Mouse (Mus musculus) megakaryocyte, adult 5-6 weeks (primary cell): ENCODE measurements around the gene Il27. TPM values are rescaled to one million over a fixed set of nuclear protein-coding genes. Genes with fewer than 3 reads are reported as not detected.

Source experiments
- ATAC-seq: 2 replicates; pipeline ENCODE4 v1.8.0; 2016; ENCODE audit warnings: mild to moderate bottlenecking, inconsistent platforms; ENCODE audit not compliant: poor library complexity, severe bottlenecking
- total RNA-seq, 2 experiments: library from RNA; stranded (forward) in 1 of 2; stranded (reverse) in 1 of 2; fragments of 153-499, 151-499 nt in 1 of 2; fragments of 221-1000, 200-1000 nt in 1 of 2; gene quantifications; 2 replicates each; pipeline versions ENCODE4 v1.2.3 to v1.2.4; 2015 to 2017

The Il27 gene
- total RNA-seq, 2 experiments from 2014 or later: 2.9 to 4.8 TPM

DNA sequence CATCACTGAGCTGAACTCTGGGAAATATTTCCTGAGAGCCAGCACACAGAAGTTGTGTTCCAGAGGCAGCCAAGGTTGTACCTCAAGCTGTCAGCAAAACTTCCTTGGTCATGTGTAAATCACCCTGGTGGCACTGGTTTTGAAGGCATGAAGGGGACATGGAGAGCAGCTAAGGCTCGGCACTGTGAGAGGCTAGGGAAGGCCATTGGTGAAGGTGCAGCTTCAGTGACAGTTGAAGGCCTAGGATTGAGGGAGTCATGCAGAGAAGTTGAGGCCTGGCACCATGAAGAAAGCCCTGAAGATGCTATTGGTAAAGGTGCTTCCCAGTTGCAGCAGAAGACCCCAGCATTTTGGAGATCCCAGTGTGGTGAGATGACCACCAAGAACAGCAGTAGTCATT is 53.1 kb downstream of the Il27 start:
- no peak for ATAC-seq

Other genes with a start within 250 kb of the Il27 start
- 3.2 and 7.3 TPM in 2 replicates for gene Lat, start 225.4 kb downstream of the Il27 start, total RNA-seq (2015)
- 3.3 and 6.3 TPM in 2 replicates for gene Lat, start 225.4 kb downstream of the Il27 start, total RNA-seq (2017)
- gene Spns1, start 217.5 kb downstream of the Il27 start, total RNA-seq (2015): 7.9 and 11.5 TPM in 2 replicates
- 6.8 and 10.6 TPM in 2 replicates for gene Spns1, start 217.5 kb downstream of the Il27 start, total RNA-seq (2017)
- gene Nfatc2ip, start 198.2 kb downstream of the Il27 start, total RNA-seq (2015): 10.1 and 11.7 TPM in 2 replicates
- gene Nfatc2ip, start 198.2 kb downstream of the Il27 start, total RNA-seq (2017): 13.9 and 16.6 TPM in 2 replicates
- gene Cd19, start 180.1 kb downstream of the Il27 start, total RNA-seq (2015): 0.20 and 1.1 TPM in 2 replicates
- 0.24 TPM in 1 of 2 replicates, not detected in the other for gene Cd19, start 180.1 kb downstream of the Il27 start, total RNA-seq (2017)
- 6.7 and 6.8 TPM in 2 replicates for gene Rabep2, start 166.2 kb downstream of the Il27 start, total RNA-seq (2015)
- gene Rabep2, start 166.2 kb downstream of the Il27 start, total RNA-seq (2017): 21.4 and 25.0 TPM in 2 replicates
- gene Atp2a1, start 131.8 kb downstream of the Il27 start, total RNA-seq (2015): 0.07 and 0.52 TPM in 2 replicates
- not detected in 2 replicates for gene Atp2a1, start 131.8 kb downstream of the Il27 start, total RNA-seq (2017)
- 18.2 and 20.6 TPM in 2 replicates for gene Sh2b1, start 119.5 kb downstream of the Il27 start, total RNA-seq (2015)
- gene Sh2b1, start 119.5 kb downstream of the Il27 start, total RNA-seq (2017): 9.9 and 10.6 TPM in 2 replicates
- 40.2 and 44.3 TPM in 2 replicates for gene Tufm, start 107.6 kb downstream of the Il27 start, total RNA-seq (2015)
- gene Tufm, start 107.6 kb downstream of the Il27 start, total RNA-seq (2017): 33.8 and 44.9 TPM in 2 replicates
- 75.5 and 84.4 TPM in 2 replicates for gene Atxn2l, start 91.5 kb downstream of the Il27 start, total RNA-seq (2015)
- 26.1 and 40.5 TPM in 2 replicates for gene Atxn2l, start 91.5 kb downstream of the Il27 start, total RNA-seq (2017)
- gene Eif3c, start 28.5 kb downstream of the Il27 start, total RNA-seq (2015): 110 and 121 TPM in 2 replicates
- gene Eif3c, start 28.5 kb downstream of the Il27 start, total RNA-seq (2017): 131 and 143 TPM in 2 replicates
- gene Apobr, start 10.0 kb downstream of the Il27 start, total RNA-seq (2015): 27.6 and 30.3 TPM in 2 replicates
- gene Apobr, start 10.0 kb downstream of the Il27 start, total RNA-seq (2017): 98.7 and 99.5 TPM in 2 replicates
- gene Cln3, start 9.1 kb downstream of the Il27 start, total RNA-seq (2015): 106 and 118 TPM in 2 replicates
- 59.5 and 77.8 TPM in 2 replicates for gene Cln3, start 9.1 kb downstream of the Il27 start, total RNA-seq (2017)
- gene Nupr1, start 35.9 kb upstream of the Il27 start, total RNA-seq (2015): 54.7 and 61.4 TPM in 2 replicates
- gene Nupr1, start 35.9 kb upstream of the Il27 start, total RNA-seq (2017): 108 and 126 TPM in 2 replicates
- 42.1 and 55.6 TPM in 2 replicates for gene Sgf29, start 54.4 kb upstream of the Il27 start, total RNA-seq (2015)
- gene Sgf29, start 54.4 kb upstream of the Il27 start, total RNA-seq (2017): 27.3 and 35.5 TPM in 2 replicates
- 4.8 and 6.6 TPM in 2 replicates for gene Sult1a1, start 81.5 kb upstream of the Il27 start, total RNA-seq (2015)
- gene Sult1a1, start 81.5 kb upstream of the Il27 start, total RNA-seq (2017): 6.6 and 6.9 TPM in 2 replicates
- 49.8 and 60.5 TPM in 2 replicates for gene Bola2, start 100.5 kb upstream of the Il27 start, total RNA-seq (2015)
- 106 and 161 TPM in 2 replicates for gene Bola2, start 100.5 kb upstream of the Il27 start, total RNA-seq (2017)
- gene Slx1b, start 100.8 kb upstream of the Il27 start, total RNA-seq (2015): 4.1 and 6.0 TPM in 2 replicates
- gene Slx1b, start 100.8 kb upstream of the Il27 start, total RNA-seq (2017): 4.7 and 5.9 TPM in 2 replicates
- 1,020 and 1,059 TPM in 2 replicates for gene Coro1a, start 112.8 kb upstream of the Il27 start, total RNA-seq (2015)
- 1,317 and 1,554 TPM in 2 replicates for gene Coro1a, start 112.8 kb upstream of the Il27 start, total RNA-seq (2017)
- gene Mapk3, start 164.7 kb upstream of the Il27 start, total RNA-seq (2015): 173 and 177 TPM in 2 replicates
- gene Mapk3, start 164.7 kb upstream of the Il27 start, total RNA-seq (2017): 88.3 and 91.1 TPM in 2 replicates
- gene Gdpd3, start 171.4 kb upstream of the Il27 start, total RNA-seq (2015): 26.8 and 37.3 TPM in 2 replicates
- 57.9 and 71.4 TPM in 2 replicates for gene Gdpd3, start 171.4 kb upstream of the Il27 start, total RNA-seq (2017)
- gene Ypel3, start 182.0 kb upstream of the Il27 start, total RNA-seq (2015): 196 and 200 TPM in 2 replicates
- gene Ypel3, start 182.0 kb upstream of the Il27 start, total RNA-seq (2017): 91.7 and 117 TPM in 2 replicates
- gene Tbx6, start 186.5 kb upstream of the Il27 start, total RNA-seq (2015): 0.68 and 1.0 TPM in 2 replicates
- 0.98 and 0.99 TPM in 2 replicates for gene Tbx6, start 186.5 kb upstream of the Il27 start, total RNA-seq (2017)
- gene Ppp4c, start 197.6 kb upstream of the Il27 start, total RNA-seq (2015): 186 and 196 TPM in 2 replicates
- gene Ppp4c, start 197.6 kb upstream of the Il27 start, total RNA-seq (2017): 139 and 154 TPM in 2 replicates
- gene Fam57b, start 202.7 kb upstream of the Il27 start, total RNA-seq (2015): not detected in 2 replicates
- gene Fam57b, start 202.7 kb upstream of the Il27 start, total RNA-seq (2017): not detected in 2 replicates
- not detected in 2 replicates for gene 4930451I11Rik, start 236.7 kb upstream of the Il27 start, total RNA-seq (2015)
- gene 4930451I11Rik, start 236.7 kb upstream of the Il27 start, total RNA-seq (2017): not detected in 2 replicates